ENCODE assay signal across 8 mouse cellular contexts in genomic region chr3:87960191-87960585, GRCm38 (mm10). TPM values are rescaled to one million over a fixed set of nuclear protein-coding genes. Genes with fewer than 3 reads are reported as not detected.
DNase-seq lines count a peak whose midpoint lies in the region; ATAC-seq and TF ChIP-seq lines count a peak whose summit lies in the region.

No protein-coding gene starts in this region.

- no peaks in the 10 kb centered on the region for H3K36me3 ChIP-seq in kidney, postnatal 0 days (ENCODE audit: insufficient read depth, low read length)
- no peaks in the 10 kb centered on the region for H3K36me3 ChIP-seq in embryonic facial prominence, embryonic 12.5 days
- H3K36me3 ChIP-seq in intestine, embryonic 15.5 days = no peaks in the 10 kb centered on the region
- no peaks in the 10 kb centered on the region for H3K36me3 ChIP-seq in neural tube, embryonic 12.5 days

- no peaks in the 10 kb centered on the region; the same call in 1 of the 2 replicates for H3K4me1 ChIP-seq in kidney, postnatal 0 days (replicated peaks; ENCODE audit: insufficient read depth, low read length)
- peaks cover 27% of the 10 kb centered on the region; the same call in 1 of the 2 replicates for H3K4me1 ChIP-seq in embryonic facial prominence, embryonic 12.5 days
- H3K4me1 ChIP-seq in intestine, embryonic 15.5 days (replicated peaks) = peaks cover 15% of the 10 kb centered on the region
- peaks cover 29% of the 10 kb centered on the region for H3K4me1 ChIP-seq in neural tube, embryonic 12.5 days

- 6% methylated on average over 10 of the region's 10 CpGs for WGBS in kidney, postnatal 0 days
- WGBS in embryonic facial prominence, embryonic 12.5 days = 6% methylated on average over 10 of the region's 10 CpGs
- 8% methylated on average over 10 of the region's 10 CpGs for WGBS in intestine, embryonic 15.5 days
- WGBS in neural tube, embryonic 12.5 days = 5% methylated on average over 10 of the region's 10 CpGs

- peak overlapping the region; percentile 68 for H3K9ac ChIP-seq in kidney, postnatal 0 days (ENCODE audit: low read depth, low read length)
- H3K9ac ChIP-seq in embryonic facial prominence, embryonic 12.5 days = peak overlapping the region; percentile 57
- H3K9ac ChIP-seq in intestine, embryonic 15.5 days = peak overlapping the region; percentile 59; the same call in 1 of the 2 replicates
- H3K9ac ChIP-seq in neural tube, embryonic 12.5 days = peak overlapping the region; percentile 70

- peak overlapping the region; percentile 85 for H3K4me2 ChIP-seq in kidney, postnatal 0 days (ENCODE audit: low read length)
- H3K4me2 ChIP-seq in embryonic facial prominence, embryonic 12.5 days (replicated peaks) = peak overlapping the region; percentile 55
- peak overlapping the region; percentile 84 for H3K4me2 ChIP-seq in intestine, embryonic 15.5 days (replicated peaks)
- peak overlapping the region; percentile 72 for H3K4me2 ChIP-seq in neural tube, embryonic 12.5 days (replicated peaks)

- H3K9me3 ChIP-seq in kidney, postnatal 0 days (replicated peaks; ENCODE audit: low read length) = no peaks in the 10 kb centered on the region
- no peaks in the 10 kb centered on the region for H3K9me3 ChIP-seq in embryonic facial prominence, embryonic 12.5 days
- no peaks in the 10 kb centered on the region for H3K9me3 ChIP-seq in intestine, embryonic 15.5 days
- H3K9me3 ChIP-seq in neural tube, embryonic 12.5 days = no peaks in the 10 kb centered on the region

- DNase-seq in kidney, postnatal 0 days (ENCODE audit: low spot score) = no peak
- DNase-seq in kidney, postnatal 10 days = no peak
- no peak for DNase-seq in frontal cortex, postnatal 36 days (ENCODE audit: low spot score in 2 of 2)
- DNase-seq in adrenal gland, postnatal 10 days = no peak
- DNase-seq in urinary bladder, postnatal 14 days (ENCODE audit: low spot score) = no peak

- peak overlapping the region; percentile 85 for H3K27ac ChIP-seq in kidney, postnatal 0 days
- peak overlapping the region; percentile 98 for H3K27ac ChIP-seq in embryonic facial prominence, embryonic 12.5 days
- H3K27ac ChIP-seq in intestine, embryonic 15.5 days = peak overlapping the region; percentile 89
- peak overlapping the region; percentile 92 for H3K27ac ChIP-seq in neural tube, embryonic 12.5 days

- TF ChIP-seq CTCF in kidney, postnatal 0 days (IDR thresholded peaks at IDR 0.05; ENCODE audit: low read depth) = no peak

- no peak for ATAC-seq in kidney, postnatal 0 days (replicated peaks; ENCODE audit: low FRiP score, low read depth)
- ATAC-seq in embryonic facial prominence, embryonic 12.5 days (ENCODE audit: insufficient number of reproducible peaks, insufficient read depth, low FRiP score, low TSS enrichment) = no peak
- no peak for ATAC-seq in intestine, embryonic 15.5 days
- ATAC-seq in neural tube, embryonic 12.5 days (ENCODE audit: low FRiP score, low read depth) = 0 out of 2 replicates have a peak, but pooled peaks have one; percentile 10

- no peaks in the 10 kb centered on the region for H3K27me3 ChIP-seq in kidney, postnatal 0 days (ENCODE audit: insufficient read depth, low read length)
- no peaks in the 10 kb centered on the region for H3K27me3 ChIP-seq in embryonic facial prominence, embryonic 12.5 days
- 0 out of 2 replicates have a peak, but pooled peaks cover 3% of the 10 kb centered on the region for H3K27me3 ChIP-seq in intestine, embryonic 15.5 days (replicated peaks)
- H3K27me3 ChIP-seq in neural tube, embryonic 12.5 days (replicated peaks) = no peaks in the 10 kb centered on the region

- peak overlapping the region; percentile 42 for H3K4me3 ChIP-seq in kidney, postnatal 0 days (replicated peaks; ENCODE audit: low read depth, low read length)
- H3K4me3 ChIP-seq in embryonic facial prominence, embryonic 12.5 days = peak overlapping the region; percentile 38
- peak overlapping the region; percentile 46 for H3K4me3 ChIP-seq in intestine, embryonic 15.5 days (replicated peaks)
- H3K4me3 ChIP-seq in neural tube, embryonic 12.5 days = peak overlapping the region; percentile 41

RNA-seq across cellular contexts. Expression of gene Nes, which starts 10.7 kb away (rescaled TPM):
- polyA plus RNA-seq in kidney, postnatal 0 days (2015; fragmentation: Nextera tagmentation; extraction: Ambion mirVana) = 24.6 and 28.9 TPM in 2 replicates
- 40.0 and 42.0 TPM in 2 replicates for polyA plus RNA-seq in embryonic facial prominence, embryonic 12.5 days (2016; fragmentation: Nextera tagmentation; extraction: Ambion mirVana)
- 17.0 and 20.0 TPM in 2 replicates for polyA plus RNA-seq in intestine, embryonic 15.5 days (2015; fragmentation: Nextera tagmentation; extraction: Ambion mirVana)
- polyA plus RNA-seq in neural tube, embryonic 12.5 days (2016; fragmentation: Nextera tagmentation; extraction: Ambion mirVana) = 140 and 169 TPM in 2 replicates
- total RNA-seq in adrenal gland, postnatal 10 days (2021) = 10 to 100 TPM; 17.7 to 23.3 TPM

RNA-seq across cellular contexts. Expression of gene Crabp2, which starts 11.7 kb away (rescaled TPM):
- 20.1 and 20.9 TPM in 2 replicates for polyA plus RNA-seq in kidney, postnatal 0 days (2015; fragmentation: Nextera tagmentation; extraction: Ambion mirVana)
- polyA plus RNA-seq in embryonic facial prominence, embryonic 12.5 days (2016; fragmentation: Nextera tagmentation; extraction: Ambion mirVana) = 467 and 481 TPM in 2 replicates
- 7.0 and 8.2 TPM in 2 replicates for polyA plus RNA-seq in intestine, embryonic 15.5 days (2015; fragmentation: Nextera tagmentation; extraction: Ambion mirVana)
- polyA plus RNA-seq in neural tube, embryonic 12.5 days (2016; fragmentation: Nextera tagmentation; extraction: Ambion mirVana) = 372 and 405 TPM in 2 replicates
- total RNA-seq in adrenal gland, postnatal 10 days (2021) = under 1 TPM; 0.48 to 0.76 TPM

RNA-seq across cellular contexts. Expression of gene Rrnad1, which starts 29.7 kb away (rescaled TPM):
- 12.1 and 12.3 TPM in 2 replicates for polyA plus RNA-seq in kidney, postnatal 0 days (2015; fragmentation: Nextera tagmentation; extraction: Ambion mirVana)
- polyA plus RNA-seq in embryonic facial prominence, embryonic 12.5 days (2016; fragmentation: Nextera tagmentation; extraction: Ambion mirVana) = 23.2 and 23.8 TPM in 2 replicates
- 15.8 and 16.3 TPM in 2 replicates for polyA plus RNA-seq in intestine, embryonic 15.5 days (2015; fragmentation: Nextera tagmentation; extraction: Ambion mirVana)
- polyA plus RNA-seq in neural tube, embryonic 12.5 days (2016; fragmentation: Nextera tagmentation; extraction: Ambion mirVana) = 22.2 TPM in 2 replicates
- total RNA-seq in adrenal gland, postnatal 10 days (2021) = 10 to 100 TPM; 12.4 to 16.3 TPM

RNA-seq across cellular contexts. Expression of gene Isg20l2, which starts 30.1 kb away (rescaled TPM):
- 40.4 and 42.1 TPM in 2 replicates for polyA plus RNA-seq in kidney, postnatal 0 days (2015; fragmentation: Nextera tagmentation; extraction: Ambion mirVana)
- 75.4 and 80.1 TPM in 2 replicates for polyA plus RNA-seq in embryonic facial prominence, embryonic 12.5 days (2016; fragmentation: Nextera tagmentation; extraction: Ambion mirVana)
- polyA plus RNA-seq in intestine, embryonic 15.5 days (2015; fragmentation: Nextera tagmentation; extraction: Ambion mirVana) = 46.7 and 49.9 TPM in 2 replicates
- polyA plus RNA-seq in neural tube, embryonic 12.5 days (2016; fragmentation: Nextera tagmentation; extraction: Ambion mirVana) = 60.7 and 64.1 TPM in 2 replicates
- total RNA-seq in adrenal gland, postnatal 10 days (2021) = 10 to 100 TPM; 22.9 to 24.3 TPM

RNA-seq across cellular contexts. Expression of gene Bcan, which starts 39.8 kb away (rescaled TPM):
- 0.14 TPM in 1 of 2 replicates, not detected in the other for polyA plus RNA-seq in kidney, postnatal 0 days (2015; fragmentation: Nextera tagmentation; extraction: Ambion mirVana)
- 0.15 and 0.39 TPM in 2 replicates for polyA plus RNA-seq in embryonic facial prominence, embryonic 12.5 days (2016; fragmentation: Nextera tagmentation; extraction: Ambion mirVana)
- polyA plus RNA-seq in intestine, embryonic 15.5 days (2015; fragmentation: Nextera tagmentation; extraction: Ambion mirVana) = 0.15 and 0.54 TPM in 2 replicates
- polyA plus RNA-seq in neural tube, embryonic 12.5 days (2016; fragmentation: Nextera tagmentation; extraction: Ambion mirVana) = 2.4 and 4.1 TPM in 2 replicates
- total RNA-seq in adrenal gland, postnatal 10 days (2021) = 10 to 100 TPM; 18.7 to 20.0 TPM

Comparison
In these comparisons a context has a peak if more than half of its experiments do, and no peak if none do; other contexts are left out.
1. RNA of gene Crabp2, which starts 11.7 kb away (polyA plus RNA-seq): 467 to 481 TPM in embryonic facial prominence, embryonic 12.5 days and 372 to 405 TPM in neural tube, embryonic 12.5 days; 20.1 to 20.9 TPM in kidney, postnatal 0 days and 7.0 to 8.2 TPM in intestine, embryonic 15.5 days; every median in the first group is over 10 times any median in the second.
2. Peak in every context shown above with its lines, with median percentiles within 50 percentile points of each other: H3K27ac ChIP-seq, H3K4me2 ChIP-seq, H3K4me3 ChIP-seq and H3K9ac ChIP-seq.